Mouse (Mus musculus) ZHBTc4 (cell line): Measurements from ENCODE around the gene Dennd4b.
"Not testable (repeated sequence)": the region's sequence is repeated elsewhere in the genome, so short reads cannot be mapped to it uniquely, and the experiment has no call there.

Source experiments
- DNase-seq: peaks from one replicate; pipeline ENCODE4 v3.0.0-alpha.2; 2011; ENCODE audit warnings: low read depth, low spot score

Gene Dennd4b

DNA sequence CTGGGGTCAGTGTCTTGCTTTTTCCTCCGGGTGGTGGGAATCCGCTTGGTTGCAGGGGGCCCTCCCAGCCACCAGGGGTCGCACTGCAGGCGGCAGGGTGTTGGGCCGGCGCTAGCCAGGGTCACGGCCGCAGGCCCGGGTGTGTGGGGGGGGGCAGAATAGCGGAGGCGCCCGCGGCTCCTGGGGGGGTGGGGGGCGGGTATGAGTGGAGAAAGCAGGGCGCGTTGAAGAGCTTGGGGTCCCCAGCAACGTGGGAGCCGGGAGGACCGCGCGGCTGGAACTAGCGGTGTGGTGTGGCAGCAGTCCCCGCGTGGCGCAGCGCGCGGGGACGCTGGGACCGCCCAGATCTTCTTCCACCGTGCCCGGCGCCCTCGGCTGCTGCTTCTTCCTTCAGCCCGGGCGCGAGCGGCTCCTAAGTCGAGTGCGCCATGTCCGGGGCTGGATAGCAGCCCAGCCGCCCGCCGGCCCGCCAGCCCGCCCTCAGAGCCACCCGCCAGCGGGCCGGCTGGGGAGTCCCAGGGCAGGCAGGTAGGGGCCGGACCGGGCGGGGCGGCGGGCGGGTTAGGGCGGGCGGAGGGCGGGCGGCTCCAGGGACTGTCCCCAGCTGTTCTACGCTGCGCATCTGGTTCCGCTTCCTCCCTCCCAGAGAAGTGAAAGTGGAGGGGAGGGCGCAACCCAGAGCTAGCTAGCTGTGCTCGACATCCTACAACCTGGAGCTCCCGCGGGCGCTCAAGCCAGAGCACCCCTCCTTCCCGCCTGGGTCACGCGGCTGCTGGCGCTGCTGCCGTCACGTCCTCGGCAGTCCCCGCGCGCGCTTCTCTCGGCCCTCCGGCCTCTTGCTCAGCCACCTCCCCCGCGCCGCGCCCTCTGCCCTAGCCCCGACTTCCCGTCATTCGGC lies at the start of gene Dennd4b:
TSS of gene Dennd4b (plus strand) at position 152 of the 898 bp plus-strand sequence.
- DNase-seq: peak; percentile 89

DNA sequence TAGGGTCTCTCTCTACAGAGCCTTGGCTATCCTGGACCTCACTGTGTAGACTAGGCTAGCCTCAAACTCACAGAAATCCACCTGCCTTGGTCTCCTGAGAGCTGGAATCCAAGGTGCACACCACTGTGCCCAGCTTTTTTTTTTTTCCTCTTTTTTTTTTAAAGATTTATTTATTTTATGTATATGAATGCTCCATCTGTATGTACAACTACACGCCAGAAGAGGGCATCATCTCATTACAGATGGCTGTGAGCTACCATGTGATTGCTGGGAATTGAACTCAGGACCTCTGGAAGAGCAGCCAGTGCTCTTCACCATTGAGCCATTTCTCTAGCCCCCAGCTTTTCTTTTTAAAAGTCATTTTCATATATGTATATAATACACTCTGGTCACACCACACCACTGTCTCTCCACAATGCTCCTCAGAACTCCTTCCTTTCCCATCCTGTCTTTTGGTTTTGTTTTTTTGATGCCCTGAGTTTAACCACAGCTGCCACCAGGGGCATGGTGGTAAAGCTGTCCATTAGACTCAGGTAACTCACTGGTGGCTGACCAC lies 49.1 kb upstream of the Dennd4b start:
- peak; percentile 37 for DNase-seq

DNA sequence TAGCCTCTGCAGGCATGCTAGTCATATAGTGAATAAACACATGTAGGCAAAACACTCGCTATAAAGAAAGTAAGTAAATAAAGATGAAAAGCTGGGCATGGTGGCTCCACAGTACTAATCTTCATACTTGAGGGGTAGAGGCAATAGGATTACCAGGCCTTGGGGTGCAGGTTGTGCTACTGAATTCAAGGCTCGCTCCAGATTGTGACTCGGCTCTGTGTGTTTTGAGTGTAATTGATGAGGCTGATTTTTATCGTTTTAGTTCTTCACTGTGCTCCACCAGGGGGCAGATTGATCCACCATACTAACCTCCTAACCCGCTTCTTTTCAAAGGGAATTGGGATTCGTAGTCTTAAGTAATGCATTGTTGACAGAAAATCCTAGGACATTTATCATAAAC lies 44.9 kb upstream of the Dennd4b start:
- peak; percentile 67 for DNase-seq

DNA sequence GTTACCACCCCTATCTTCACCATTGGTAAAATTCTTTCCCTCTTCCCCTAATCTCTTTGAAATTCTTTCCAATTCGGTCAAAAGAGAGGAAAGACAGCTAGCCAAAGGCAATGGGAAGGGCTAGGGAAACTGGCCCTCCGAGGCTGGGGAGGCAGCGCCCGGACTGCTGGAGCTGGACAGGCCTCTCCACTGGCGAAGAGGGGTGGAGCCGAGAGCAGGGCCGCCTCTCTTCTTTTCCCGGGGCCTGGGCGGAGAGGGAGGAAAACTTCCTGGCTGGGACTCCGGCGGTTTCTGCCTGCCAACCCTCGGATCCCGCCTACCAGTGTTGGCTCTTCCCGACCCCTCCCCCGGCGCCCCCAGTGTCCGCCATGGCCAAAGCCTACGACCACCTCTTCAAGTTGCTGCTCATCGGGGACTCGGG lies 44.4 kb upstream of the Dennd4b start:
- DNase-seq: peak; percentile 59

DNA sequence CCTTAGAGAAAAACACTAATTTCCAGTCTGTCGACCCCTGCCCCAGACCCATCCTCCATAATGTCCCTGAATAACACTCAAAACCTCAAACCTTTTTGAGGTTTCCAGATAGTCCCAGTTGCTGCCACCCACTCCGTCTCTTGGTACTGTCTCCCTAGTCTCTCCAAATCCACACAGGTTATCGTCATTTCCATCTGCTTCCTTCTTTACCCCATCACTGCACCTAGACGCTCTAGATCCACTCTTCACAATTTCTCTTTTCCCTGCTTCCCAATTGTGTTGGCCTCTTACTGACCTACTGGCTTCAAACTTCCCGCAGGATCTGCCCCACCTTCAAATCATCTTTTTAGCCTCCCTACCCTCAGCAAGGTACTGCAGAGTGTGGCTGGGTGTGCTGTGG lies 43.9 kb upstream of the Dennd4b start:
- no peak for DNase-seq

DNA sequence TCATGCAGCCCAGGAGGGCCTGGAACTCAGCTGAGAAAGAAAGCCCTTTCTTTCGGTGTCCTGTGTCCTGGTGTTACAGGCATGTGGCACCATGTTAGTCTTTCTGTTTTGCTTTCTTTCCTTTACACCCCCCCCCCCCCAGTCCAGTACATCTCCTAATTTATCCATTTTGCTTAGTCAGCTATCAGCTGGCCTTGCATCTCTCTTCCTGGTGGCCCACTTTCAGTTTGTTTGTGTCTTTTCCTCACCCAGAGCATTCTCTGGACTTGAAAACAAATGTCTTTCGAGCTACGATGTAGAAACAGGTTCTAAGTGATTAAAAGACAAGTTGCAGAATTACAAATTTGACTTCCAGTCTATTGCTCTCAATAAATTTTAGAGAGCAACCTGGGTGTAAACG lies 42.5 kb upstream of the Dennd4b start:
- no peak for DNase-seq

DNA sequence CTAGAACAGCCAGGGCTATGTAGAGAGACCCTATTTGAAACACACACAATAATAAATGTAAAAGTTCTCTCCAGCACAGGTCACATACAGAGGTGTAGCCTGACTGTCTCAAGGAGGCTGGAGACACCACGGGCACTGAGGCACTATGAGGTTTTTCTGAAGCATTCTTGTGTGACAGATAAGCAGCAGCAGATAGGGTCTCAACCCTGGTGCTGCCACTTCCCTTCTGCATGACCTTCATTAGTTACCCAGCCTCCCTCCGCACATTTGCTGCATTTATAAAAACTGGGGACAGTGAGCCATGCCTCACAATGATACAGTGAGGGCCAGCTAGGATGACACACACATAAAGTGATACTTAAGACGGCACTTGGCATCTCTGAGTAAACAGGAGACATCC lies 42.0 kb upstream of the Dennd4b start:
- no peak for DNase-seq

DNA sequence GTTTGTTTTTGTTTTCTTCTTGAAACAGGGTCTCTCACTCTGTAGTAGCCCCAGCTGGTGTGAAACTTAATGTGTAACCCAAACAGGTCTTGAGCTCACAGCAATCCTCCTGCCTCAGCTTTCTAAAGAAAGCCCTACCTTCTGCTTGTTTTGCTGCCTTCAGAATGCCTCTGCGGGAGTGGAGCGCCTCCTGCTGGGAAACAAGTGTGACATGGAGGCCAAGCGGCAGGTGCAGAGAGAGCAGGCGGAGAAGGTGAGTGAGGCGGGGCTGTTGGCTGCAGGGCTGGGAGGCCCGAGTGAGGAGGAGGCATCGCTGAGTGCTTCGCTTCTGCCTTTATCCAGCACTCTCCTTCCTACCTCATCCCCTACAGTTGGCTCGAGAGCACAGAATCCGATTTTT lies 40.7 kb upstream of the Dennd4b start:
- peak; percentile 90 for DNase-seq

DNA sequence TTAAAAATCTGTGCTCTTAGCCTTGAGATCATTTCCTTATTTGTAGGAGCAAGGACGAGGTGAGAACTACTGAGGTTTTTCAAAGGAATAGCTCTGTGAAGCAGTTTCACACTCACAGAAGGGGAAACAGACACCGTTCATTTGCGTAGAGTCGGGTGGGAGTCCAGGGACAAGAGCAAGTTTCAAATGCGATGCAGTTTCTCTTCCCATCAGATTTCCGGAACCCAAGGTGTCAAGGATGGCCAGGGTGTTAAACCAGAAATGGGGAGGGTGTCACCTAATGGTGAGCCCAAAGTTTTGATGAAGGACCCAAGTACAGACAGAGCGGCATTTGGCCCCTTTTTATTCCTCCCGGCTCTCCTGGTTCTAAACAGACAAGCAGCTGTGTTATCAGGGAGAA lies 33.9 kb upstream of the Dennd4b start:
- DNase-seq: no peak

DNA sequence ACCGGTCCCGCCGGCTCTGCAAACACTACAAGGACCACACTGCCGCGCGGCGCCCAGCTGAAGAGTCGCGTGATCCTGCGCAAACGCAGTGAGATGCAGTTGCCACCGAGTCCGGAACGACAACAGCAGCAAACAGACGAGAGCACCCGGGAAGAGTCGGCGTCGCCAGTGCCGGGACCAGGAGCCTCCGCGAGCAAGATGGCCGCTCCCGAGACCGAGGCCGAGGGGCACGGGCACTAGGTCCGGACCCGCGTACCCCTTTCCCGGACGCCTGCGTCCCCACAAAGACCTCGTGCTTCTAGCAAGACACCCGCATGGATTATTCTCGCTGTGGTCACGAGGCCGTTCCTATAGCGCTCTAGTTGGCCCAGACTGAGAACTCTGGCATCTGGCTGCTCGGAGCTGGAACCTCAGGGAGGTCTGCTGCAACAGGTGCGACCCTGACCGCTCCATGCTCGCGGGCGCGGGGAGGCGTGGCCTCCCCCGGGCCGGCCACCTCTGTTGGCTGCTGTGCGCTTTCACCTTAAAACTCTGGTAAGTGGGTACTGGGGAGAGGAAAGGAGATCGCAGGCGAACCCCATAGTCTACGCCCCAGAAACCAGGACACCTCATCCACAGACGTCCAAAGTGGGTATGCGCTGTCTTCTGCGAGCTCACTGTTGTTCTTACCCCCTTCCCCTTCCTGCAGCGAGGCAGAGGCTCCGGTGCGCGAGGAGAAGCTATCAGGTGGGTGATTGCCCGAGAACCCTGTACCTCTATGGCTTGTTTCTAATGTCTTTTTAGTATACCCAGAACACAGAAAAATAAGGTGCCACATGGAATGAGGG lies 33.3 kb upstream of the Dennd4b start, which contains the start of gene Jtb:
TSS of gene Jtb (plus strand) at position 91 of the 827 bp plus-strand sequence.
- peak; percentile 97 for DNase-seq

DNA sequence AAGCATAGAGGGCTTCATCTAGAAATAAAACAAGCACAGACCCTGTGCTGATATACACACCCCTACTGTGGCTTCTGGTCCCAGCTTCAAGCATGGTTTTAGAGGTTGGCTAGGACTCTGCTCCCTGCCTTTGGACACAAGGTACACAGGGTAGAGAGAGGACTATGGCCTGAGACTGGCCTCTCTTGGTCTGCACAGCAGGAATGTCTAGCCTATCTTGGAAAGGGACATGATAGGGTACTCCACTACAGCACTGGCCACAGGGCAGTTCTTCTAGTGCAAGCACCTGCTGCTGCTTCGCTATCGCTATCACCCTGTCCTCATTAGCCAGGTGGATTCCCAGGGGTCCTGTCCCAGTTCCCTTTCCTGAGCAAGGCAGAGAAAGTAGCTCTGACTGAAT lies 23.7 kb upstream of the Dennd4b start:
- no peak for DNase-seq

DNA sequence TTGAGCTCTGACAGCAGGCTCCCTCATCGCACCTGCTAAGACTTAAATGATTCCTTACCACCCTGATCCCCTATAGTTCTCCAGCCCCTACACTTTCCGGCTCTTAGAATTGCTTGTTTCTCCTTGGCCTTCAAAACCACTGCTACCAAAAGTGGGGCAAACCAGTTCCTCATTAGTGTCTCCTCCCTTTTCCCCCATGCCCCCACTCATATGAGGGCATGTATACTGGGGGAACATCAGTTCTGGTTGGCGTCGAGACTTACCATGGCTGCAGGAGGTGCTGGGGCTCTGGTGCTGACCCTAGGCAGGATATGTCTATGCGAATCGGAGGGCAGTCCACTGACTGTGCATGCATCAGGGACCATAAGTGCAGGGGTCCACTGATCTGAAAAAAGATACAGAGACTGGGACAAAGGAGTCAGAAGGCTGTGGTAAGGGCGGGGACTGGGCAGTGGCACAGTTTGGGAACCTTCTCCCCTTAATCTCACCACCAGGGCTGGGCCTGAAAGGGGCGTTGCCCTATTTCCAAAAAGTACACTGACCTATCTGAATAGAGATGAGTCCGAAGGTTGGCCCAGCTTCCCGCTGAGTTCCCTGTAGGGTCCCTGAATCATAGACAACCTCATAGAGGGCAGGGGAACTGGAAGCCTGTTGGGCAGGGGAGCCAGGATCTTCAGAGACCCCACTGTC lies 23.2 kb upstream of the Dennd4b start:
- DNase-seq: no peak

DNA sequence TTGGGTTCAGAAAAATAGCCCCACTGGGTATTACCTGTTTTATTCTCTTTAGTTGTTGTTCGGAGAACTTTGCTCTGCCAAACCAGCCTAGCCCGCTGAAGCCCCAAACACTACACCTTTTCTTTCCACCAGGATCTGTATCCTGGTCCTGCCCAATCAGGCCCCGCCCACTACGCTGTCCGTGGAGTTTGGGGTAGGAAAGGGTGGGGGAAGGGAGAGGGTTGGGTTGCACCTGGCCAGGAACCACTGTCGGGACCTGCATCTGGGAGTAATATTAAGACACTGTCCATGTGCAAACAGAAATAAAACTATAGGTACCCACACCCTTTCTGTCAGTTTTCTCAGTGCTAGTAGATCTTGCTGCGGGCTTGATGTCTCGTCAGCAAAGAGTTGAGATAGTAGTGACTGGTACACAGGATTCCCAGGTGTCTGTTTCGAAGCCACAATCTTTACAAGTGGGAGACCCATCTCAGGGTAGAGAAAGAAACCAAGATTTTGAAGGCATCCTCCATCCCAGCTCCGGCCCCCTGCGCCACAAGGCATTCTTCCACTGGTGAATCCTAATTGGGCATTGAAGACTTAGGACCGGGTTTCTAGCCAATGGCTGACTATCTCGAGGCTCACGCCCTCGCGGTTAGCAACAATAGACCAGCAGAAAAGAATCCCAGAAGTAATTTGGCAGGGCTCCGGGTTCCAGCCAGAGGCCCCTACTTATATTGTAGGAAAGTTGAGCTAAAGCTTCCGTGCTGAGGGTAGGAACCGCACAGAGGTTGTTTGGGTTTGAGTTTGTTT lies 21.8 kb upstream of the Dennd4b start, which contains the start of gene Creb3l4:
TSS of gene Creb3l4 (minus strand) at position 529 of the 792 bp plus-strand sequence.
- peak; percentile 83 for DNase-seq

DNA sequence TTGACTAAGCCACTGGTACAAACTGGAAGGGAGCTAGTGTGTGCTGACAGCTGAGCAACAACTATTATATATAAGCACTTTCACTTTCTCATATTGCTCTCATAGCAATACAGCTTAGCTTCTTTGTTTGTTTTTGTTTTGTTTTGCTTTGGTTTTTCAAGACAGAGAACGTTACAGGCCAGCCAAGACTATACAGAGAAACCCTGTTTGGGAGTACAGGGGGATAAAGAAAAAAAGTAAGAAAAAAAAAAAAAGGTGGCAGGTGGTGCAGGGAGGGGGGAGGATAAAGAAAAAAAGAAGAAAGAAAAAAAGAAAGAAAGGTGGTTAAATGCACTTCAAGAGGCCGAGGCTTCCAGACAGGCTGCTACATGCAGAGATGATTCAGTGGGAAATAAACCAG lies 19.6 kb upstream of the Dennd4b start:
- DNase-seq: no peak

DNA sequence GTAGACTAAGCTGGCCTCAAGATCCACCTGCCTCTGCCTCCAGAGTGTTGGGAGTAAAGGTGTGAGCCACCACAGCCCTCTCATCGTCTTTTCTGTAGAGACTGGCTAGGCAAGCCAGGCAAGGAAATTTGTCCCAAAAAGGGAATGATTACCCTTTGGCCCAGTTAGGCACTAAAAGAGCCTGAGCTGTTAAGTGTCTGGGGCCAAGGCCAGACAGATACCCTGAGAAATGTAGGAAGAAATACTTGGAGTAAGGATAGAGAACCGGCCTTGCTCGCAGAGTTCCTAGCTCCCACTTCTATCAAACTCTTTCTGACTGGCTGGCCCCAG lies 17.4 kb upstream of the Dennd4b start:
- no peak for DNase-seq

DNA sequence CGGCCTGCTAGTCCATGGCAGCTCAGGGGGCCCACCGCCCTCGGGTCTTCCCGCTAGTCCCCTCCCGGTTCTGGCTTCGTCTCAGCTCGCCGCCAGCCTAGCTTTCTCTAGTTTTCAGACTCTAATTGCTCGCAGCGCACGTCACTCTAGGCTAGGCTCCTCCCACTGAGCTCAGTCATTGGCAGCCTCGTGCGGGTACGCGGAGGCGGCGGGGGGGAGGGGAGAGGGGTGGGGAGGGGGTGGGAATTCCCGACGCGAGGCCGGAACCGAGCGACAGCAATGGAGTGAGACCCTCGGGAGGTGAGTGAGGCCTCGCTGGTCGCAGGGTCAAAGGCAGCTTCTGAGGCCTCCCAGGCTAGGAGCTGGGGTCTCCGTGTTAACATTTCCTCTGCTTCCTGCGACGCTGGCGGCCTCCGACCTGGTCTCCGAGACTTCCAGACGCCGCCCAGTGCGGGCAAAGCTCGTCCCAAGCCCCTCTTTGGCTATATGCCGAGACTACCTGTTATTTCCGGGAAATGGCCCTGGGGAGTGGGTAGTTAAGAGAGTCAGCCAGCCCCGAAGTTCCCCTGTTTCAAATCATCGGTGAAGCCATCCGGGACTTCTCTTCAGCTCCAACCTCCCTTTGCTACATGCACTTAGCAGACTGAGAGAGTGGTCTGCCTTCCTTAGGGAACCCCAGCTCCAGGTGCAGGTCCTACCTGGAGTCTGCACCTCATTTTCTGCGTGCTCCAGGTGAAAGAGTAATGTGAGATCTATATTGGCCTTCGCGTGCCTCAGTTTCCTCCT lies 16.8 kb upstream of the Dennd4b start, which contains the start of gene Slc39a1:
TSS of gene Slc39a1 (plus strand) at position 213 of the 786 bp plus-strand sequence.
- peak; percentile 96 for DNase-seq

DNA sequence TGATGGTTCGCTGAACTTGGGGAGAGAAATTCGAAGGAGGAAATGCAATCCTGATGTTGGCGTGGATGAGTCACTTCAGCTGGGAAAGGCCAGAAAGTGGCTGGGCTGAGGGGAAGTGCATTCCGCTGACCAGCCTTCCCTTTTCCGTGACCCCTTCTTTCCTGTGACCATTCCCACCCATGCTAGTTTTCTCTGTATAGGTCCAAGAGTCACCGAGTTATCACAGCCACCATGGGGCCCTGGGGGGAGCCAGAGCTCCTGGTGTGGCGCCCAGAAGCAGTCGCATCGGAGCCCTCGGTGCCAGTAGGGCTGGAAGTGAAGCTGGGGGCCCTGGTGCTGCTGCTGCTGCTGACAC lies 16.3 kb upstream of the Dennd4b start:
- no peak for DNase-seq

DNA sequence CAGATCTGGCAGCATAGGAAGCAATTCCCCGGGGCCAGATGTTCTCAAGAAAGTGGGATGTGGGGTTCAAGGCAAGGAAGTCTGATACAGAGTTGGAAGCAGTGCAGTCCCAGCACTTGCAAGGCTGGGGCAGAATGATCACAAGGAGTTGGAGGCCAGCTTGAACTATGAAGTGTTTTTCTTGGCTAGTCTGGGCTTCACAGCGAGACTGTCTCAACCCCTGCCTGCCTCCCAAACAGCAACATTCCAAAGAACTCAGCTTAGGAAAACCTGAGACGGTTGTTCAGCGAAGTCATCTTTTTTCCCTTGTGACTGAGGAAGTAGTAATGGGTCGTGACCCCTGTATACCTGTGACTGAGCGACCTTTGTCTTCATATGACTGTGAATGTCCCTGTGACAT lies 14.2 kb upstream of the Dennd4b start:
- no peak for DNase-seq

DNA sequence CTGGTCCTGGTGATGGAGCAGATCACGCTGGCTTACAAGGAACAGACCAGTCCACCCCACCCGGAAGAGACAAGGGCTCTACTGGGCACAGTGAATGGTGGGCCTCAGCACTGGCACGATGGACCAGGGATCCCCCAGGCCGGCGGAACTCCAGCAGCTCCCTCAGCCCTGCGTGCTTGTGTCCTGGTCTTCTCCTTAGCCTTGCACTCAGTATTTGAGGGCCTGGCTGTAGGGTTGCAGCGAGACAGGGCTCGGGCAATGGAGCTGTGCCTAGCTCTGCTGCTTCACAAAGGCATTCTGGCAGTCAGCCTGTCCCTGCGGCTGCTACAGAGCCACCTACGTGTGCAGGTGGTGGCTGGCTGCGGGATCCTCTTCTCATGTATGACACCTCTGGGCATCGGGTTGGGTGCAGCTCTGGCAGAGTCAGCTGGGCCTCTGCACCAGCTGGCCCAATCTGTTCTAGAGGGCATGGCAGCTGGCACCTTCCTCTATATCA lies 13.2 kb upstream of the Dennd4b start:
- not testable (repeated sequence) for DNase-seq

DNA sequence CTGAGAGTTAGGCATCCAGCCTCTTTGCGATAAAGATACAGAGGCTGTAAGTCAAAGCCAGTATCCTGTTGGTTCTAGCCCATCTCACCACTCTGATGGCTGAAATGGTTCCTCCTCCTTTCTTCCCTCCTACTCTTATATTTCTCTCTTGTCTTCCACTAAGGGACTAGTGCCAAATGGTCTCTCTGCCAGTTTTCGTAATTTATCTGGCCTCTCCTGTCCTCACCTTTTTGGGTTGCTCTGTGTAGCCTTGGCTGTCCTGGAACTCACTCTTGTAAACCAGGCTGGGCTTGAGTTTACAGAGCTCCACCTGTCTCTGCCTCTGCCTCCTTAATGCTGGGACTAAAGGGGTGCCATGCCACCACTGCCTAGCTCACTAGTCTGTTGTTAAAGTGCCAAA lies 12.3 kb upstream of the Dennd4b start:
- DNase-seq: not testable (repeated sequence)
